Mouse (Mus musculus): Measurements from ENCODE around the gene Mgat5. TPM values are rescaled to one million over a fixed set of nuclear protein-coding genes. Genes with fewer than 3 reads are reported as not detected.

Gene Mgat5
- polyA plus RNA-seq, 1 experiment from 2014 or later: 12.6 TPM

DNA sequence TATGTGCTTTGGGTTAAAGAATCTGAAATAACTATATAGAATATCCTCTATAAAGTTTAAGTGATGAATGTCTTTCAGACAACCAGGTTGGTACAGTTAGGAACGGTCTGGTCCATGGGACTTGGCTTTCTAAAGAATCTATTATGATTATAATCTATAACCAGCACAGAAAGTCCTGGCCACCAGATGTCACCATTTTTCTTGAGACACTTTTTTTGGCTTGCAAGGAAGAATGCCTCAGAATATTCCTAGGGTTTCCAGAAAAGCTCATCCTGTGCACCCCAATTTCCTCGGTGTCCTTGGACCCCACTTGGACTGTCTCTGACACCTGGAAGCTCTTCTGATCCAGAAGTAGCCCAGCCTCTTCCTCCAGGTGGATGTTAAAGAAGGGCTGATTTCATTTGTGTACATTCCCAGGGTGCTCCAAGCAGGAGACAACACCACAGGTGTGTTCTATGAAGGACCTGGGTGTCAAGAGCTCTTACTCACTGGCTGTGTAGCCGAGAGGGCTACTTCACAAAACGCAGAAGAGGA, 1.5 kb upstream of the Mgat5 start:
- Histone ChIP-seq H3K4me3 (no peak overlapping the region), H3K27ac (replicated peaks) (no peak overlapping the region), H3K9me3 (no peaks in the 10 kb centered on the region), H3K4me1 (peaks cover 18% of the 10 kb centered on the region), H3K9ac (replicated peaks) (no peak overlapping the region), H3K27me3 (no peaks in the 10 kb centered on the region), H3K4me2 (replicated peaks) (no peak overlapping the region), H3K36me3 (no peaks in the 10 kb centered on the region)
- WGBS: 67% methylated on average over 4 of the region's 4 CpGs
- no peak for ATAC-seq (replicated peaks)

GRCm38 (mm10) chr1:127205501-127206019, 745 bp downstream of the Mgat5 start:
- WGBS: under 1% methylated on average over 24 of the region's 24 CpGs

GRCm38 (mm10) chr1:127206020-127206641, 1.3 kb downstream of the Mgat5 start:
- under 1% methylated on average over 39 of the region's 39 CpGs for WGBS
- peaks cover 22% of the 10 kb centered on the region for H3K4me1 ChIP-seq
- H3K4me3 ChIP-seq: peak overlapping the region; percentile 93
- H3K27ac ChIP-seq (replicated peaks): peak overlapping the region; percentile 97
- H3K9ac ChIP-seq (replicated peaks): peak overlapping the region; percentile 93
- ATAC-seq (replicated peaks): peak; percentile 63
- no peaks in the 10 kb centered on the region for H3K9me3 ChIP-seq
- H3K27me3 ChIP-seq: no peaks in the 10 kb centered on the region
- peak overlapping the region; percentile 63 for H3K4me2 ChIP-seq (replicated peaks)
- no peaks in the 10 kb centered on the region for H3K36me3 ChIP-seq

More at GRCm38 (mm10) chr1:127205501-127206019, 745 bp downstream of the Mgat5 start:
- no peaks in the 10 kb centered on the region for H3K9me3 ChIP-seq
- no peaks in the 10 kb centered on the region for H3K27me3 ChIP-seq
- peak overlapping the region; percentile 63 for H3K4me2 ChIP-seq (replicated peaks)
- no peaks in the 10 kb centered on the region for H3K36me3 ChIP-seq
- H3K4me3 ChIP-seq: peak overlapping the region; percentile 93
- no peak; the same call in 1 of the 2 replicates for ATAC-seq (replicated peaks)
- H3K27ac ChIP-seq (replicated peaks): peak overlapping the region; percentile 97
- H3K9ac ChIP-seq (replicated peaks): peak overlapping the region; percentile 93
- H3K4me1 ChIP-seq: peaks cover 22% of the 10 kb centered on the region

GRCm38 (mm10) chr1:127206881-127207555, 2.2 kb downstream of the Mgat5 start:
- peak overlapping the region; percentile 97 for H3K27ac ChIP-seq (replicated peaks)
- no peaks in the 10 kb centered on the region for H3K27me3 ChIP-seq
- H3K4me2 ChIP-seq (replicated peaks): peak overlapping the region; percentile 63
- WGBS: 48% methylated on average over 11 of the region's 11 CpGs
- peak overlapping the region; percentile 93 for H3K9ac ChIP-seq (replicated peaks)
- no peak for ATAC-seq (replicated peaks)
- H3K4me3 ChIP-seq: peak overlapping the region; percentile 93
- no peaks in the 10 kb centered on the region for H3K9me3 ChIP-seq
- H3K36me3 ChIP-seq: no peaks in the 10 kb centered on the region
- peaks cover 22% of the 10 kb centered on the region for H3K4me1 ChIP-seq

- Histone ChIP-seq H3K36me3 (no peaks in the 10 kb centered on the region), H3K27me3 (no peaks in the 10 kb centered on the region), H3K27ac (replicated peaks) (peak overlapping the region; percentile 13; the same call in 1 of the 2 replicates), H3K9ac (replicated peaks) (no peak overlapping the region), H3K4me2 (replicated peaks) (no peak overlapping the region), H3K9me3 (no peaks in the 10 kb centered on the region), H3K4me1 (peaks cover 22% of the 10 kb centered on the region), H3K4me3 (no peak overlapping the region)
- ATAC-seq (replicated peaks): no peak
- 62% methylated on average over 9 of the region's 9 CpGs for WGBS
Measured at GRCm38 (mm10) chr1:127208167-127208566, 3.4 kb downstream of the Mgat5 start.

DNA sequence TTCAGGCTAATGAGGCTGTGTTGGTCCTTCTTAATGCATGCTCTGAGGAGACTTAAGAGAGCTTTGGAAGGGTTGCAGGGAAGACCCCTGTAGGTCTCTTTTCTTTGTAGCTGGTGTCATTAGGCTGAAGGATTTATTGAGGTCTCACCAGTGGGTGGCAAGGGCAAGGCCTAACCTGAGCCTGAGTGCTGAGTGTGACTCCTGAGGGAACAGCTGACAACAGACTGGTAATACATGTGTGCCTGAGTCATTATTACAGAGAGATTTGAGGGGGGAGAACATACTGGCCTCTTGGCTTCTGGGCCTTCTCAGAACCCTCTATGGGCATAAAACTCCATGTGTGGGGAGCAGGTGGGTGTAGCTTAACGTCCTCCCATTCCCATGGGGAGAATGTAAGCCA, 8.0 kb downstream of the Mgat5 start:
- Histone ChIP-seq H3K4me1 (peaks cover 7% of the 10 kb centered on the region), H3K27ac (replicated peaks) (no peak overlapping the region), H3K9me3 (no peaks in the 10 kb centered on the region), H3K9ac (replicated peaks) (no peak overlapping the region), H3K36me3 (no peaks in the 10 kb centered on the region), H3K4me3 (no peak overlapping the region), H3K27me3 (no peaks in the 10 kb centered on the region), H3K4me2 (replicated peaks) (no peak overlapping the region)
- no peak for ATAC-seq (replicated peaks)
- WGBS: 65% methylated on average over 1 of the region's 1 CpGs

DNA sequence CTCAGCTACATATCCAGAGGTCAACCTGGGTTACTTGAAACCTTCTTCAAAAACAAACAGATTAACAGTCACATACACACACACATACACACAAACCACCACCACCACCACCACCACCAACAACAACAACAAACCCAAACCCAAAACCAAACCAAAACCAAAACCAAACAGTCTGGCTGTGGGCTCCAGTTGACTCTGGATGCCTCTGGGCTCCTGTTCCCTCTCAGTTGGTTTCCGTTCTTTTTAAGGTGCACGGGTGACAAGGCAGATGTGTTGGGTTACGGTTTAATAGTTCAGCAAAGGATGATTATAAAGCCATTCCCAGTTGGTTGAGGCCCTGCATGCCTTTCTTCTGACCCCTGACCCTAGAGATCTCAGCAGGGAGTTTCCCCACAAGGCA, 8.6 kb downstream of the Mgat5 start:
- Histone ChIP-seq H3K27me3 (no peaks in the 10 kb centered on the region), H3K9ac (replicated peaks) (no peak overlapping the region), H3K4me1 (peaks cover 4% of the 10 kb centered on the region; the same call in 1 of the 2 replicates), H3K27ac (replicated peaks) (no peak overlapping the region), H3K9me3 (no peaks in the 10 kb centered on the region), H3K36me3 (no peaks in the 10 kb centered on the region), H3K4me3 (no peak overlapping the region), H3K4me2 (replicated peaks) (no peak overlapping the region)
- no peak for ATAC-seq (replicated peaks)
- 85% methylated on average over 3 of the region's 3 CpGs for WGBS

DNA sequence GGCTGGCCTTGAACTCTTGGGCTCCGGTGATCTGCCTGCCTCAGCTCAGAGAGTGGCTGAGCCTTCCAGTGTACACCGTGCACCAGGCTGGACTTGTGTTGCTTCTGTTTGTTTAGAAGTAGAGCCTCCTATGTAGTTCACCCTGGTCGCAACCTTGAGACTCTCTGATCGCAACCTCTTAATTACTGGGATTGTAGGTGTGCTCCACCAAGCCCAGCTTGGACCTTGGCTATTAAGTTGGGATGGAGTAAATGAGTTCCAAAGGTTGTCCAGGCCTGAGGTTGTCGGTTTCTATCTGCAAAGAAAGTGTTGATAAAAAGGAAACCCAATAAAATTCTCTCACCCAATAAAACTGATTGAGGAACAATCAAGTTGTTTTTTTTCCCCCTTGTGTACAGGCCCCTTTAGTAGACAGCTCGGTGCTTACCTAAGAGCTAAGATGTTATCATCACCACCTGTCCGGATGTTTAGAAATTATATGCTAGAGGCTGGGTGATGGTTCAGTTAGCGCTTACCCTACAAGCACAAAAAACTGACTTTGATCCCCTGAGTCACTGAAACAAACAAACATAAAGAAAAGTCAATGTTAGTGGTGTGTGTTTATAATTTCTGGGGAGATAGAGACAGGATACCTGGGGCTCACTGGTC, 9.9 kb downstream of the Mgat5 start:
- H3K4me2 ChIP-seq (replicated peaks): no peak overlapping the region
- no peaks in the 10 kb centered on the region for H3K4me1 ChIP-seq
- H3K36me3 ChIP-seq: no peaks in the 10 kb centered on the region
- no peaks in the 10 kb centered on the region for H3K27me3 ChIP-seq
- no peak overlapping the region for H3K4me3 ChIP-seq
- no peak overlapping the region for H3K9ac ChIP-seq (replicated peaks)
- no peak for ATAC-seq (replicated peaks)
- H3K9me3 ChIP-seq: no peaks in the 10 kb centered on the region
- H3K27ac ChIP-seq (replicated peaks): no peak overlapping the region
- WGBS: 94% methylated on average over 8 of the region's 8 CpGs

- H3K9me3 ChIP-seq: no peaks in the 10 kb centered on the region
- no peaks in the 10 kb centered on the region for H3K4me1 ChIP-seq
- H3K27me3 ChIP-seq: no peaks in the 10 kb centered on the region
- no peak for ATAC-seq (replicated peaks)
- WGBS: 51% methylated on average over 2 of the region's 2 CpGs
- no peak overlapping the region for H3K27ac ChIP-seq (replicated peaks)
- H3K4me3 ChIP-seq: no peak overlapping the region
- no peaks in the 10 kb centered on the region for H3K36me3 ChIP-seq
- no peak overlapping the region for H3K9ac ChIP-seq (replicated peaks)
- H3K4me2 ChIP-seq (replicated peaks): no peak overlapping the region
Measured at GRCm38 (mm10) chr1:127216979-127217378, 12.2 kb downstream of the Mgat5 start.

GRCm38 (mm10) chr1:127217665-127218064, 12.8 kb downstream of the Mgat5 start:
- Histone ChIP-seq H3K4me3 (no peak overlapping the region), H3K9ac (replicated peaks) (no peak overlapping the region), H3K27ac (replicated peaks) (no peak overlapping the region), H3K36me3 (no peaks in the 10 kb centered on the region), H3K4me2 (replicated peaks) (no peak overlapping the region), H3K27me3 (no peaks in the 10 kb centered on the region), H3K9me3 (no peaks in the 10 kb centered on the region), H3K4me1 (no peaks in the 10 kb centered on the region)
- ATAC-seq (replicated peaks): no peak
- WGBS: 85% methylated on average over 4 of the region's 4 CpGs

DNA sequence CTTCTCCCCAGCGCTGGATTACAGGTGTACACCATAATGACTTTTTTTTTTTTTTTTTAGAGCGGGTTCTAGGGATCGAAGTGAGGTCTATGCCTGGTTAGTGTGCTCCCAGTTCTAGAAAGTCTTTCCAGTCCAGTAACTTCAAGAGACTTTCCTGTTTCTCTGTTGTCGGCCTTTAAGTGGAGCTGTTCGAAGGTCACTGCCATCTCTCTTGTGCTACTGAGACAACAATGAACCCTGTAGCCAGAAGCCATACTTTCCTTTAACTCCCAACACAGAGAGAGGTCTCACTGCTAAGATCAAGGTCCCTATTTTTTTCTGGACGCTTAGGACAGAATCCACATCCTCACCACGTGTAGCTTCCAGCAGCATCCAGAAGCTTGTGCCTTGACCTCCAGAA, 13.4 kb downstream of the Mgat5 start:
- no peak for ATAC-seq (replicated peaks)
- no peaks in the 10 kb centered on the region for H3K9me3 ChIP-seq
- 89% methylated on average over 7 of the region's 7 CpGs for WGBS

DNA sequence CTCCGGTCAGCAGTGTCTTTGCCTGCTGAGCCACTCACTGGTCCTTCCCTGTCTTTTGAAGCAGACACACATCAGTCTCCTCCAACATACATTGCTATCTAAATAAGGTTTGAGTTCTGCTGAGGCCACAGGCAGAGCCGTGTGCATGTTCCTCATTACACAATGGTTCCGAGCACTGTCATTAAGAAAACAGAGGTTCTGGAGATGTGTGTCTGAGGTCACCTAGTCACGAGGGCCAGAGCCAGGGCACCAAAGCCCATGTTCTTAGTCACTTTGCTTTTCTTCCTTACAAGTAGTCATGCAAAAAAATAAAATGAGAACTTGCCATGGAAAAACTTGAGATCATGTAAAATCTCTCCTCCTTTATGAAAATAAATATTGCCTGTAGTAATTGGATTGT, 14.3 kb downstream of the Mgat5 start:
- H3K27me3 ChIP-seq: no peaks in the 10 kb centered on the region
- H3K4me2 ChIP-seq (replicated peaks): no peak overlapping the region
- ATAC-seq (replicated peaks): no peak
- no peak overlapping the region for H3K27ac ChIP-seq (replicated peaks)
- no peaks in the 10 kb centered on the region for H3K9me3 ChIP-seq
- no peaks in the 10 kb centered on the region for H3K4me1 ChIP-seq
- H3K4me3 ChIP-seq: no peak overlapping the region
- 95% methylated on average over 4 of the region's 4 CpGs for WGBS
- H3K36me3 ChIP-seq: no peaks in the 10 kb centered on the region
- no peak overlapping the region for H3K9ac ChIP-seq (replicated peaks)

More for the DNA sequence above, 13.4 kb downstream of the Mgat5 start:
- H3K4me3 ChIP-seq: no peak overlapping the region
- no peak overlapping the region for H3K9ac ChIP-seq (replicated peaks)
- H3K36me3 ChIP-seq: no peaks in the 10 kb centered on the region
- no peak overlapping the region for H3K4me2 ChIP-seq (replicated peaks)
- no peak overlapping the region for H3K27ac ChIP-seq (replicated peaks)
- no peaks in the 10 kb centered on the region for H3K27me3 ChIP-seq
- H3K4me1 ChIP-seq: no peaks in the 10 kb centered on the region

Data from forebrain, embryonic 15.5 days (tissue).